Mouse (Mus musculus): ENCODE data around the gene Prss53. TPM values are rescaled to one million over a fixed set of nuclear protein-coding genes. Genes with fewer than 3 reads are reported as not detected.

Gene Prss53
- polyA plus RNA-seq (2015; fragmentation: Nextera tagmentation; extraction: Ambion mirVana) = 0.87 and 1.3 TPM in 2 replicates

DNA sequence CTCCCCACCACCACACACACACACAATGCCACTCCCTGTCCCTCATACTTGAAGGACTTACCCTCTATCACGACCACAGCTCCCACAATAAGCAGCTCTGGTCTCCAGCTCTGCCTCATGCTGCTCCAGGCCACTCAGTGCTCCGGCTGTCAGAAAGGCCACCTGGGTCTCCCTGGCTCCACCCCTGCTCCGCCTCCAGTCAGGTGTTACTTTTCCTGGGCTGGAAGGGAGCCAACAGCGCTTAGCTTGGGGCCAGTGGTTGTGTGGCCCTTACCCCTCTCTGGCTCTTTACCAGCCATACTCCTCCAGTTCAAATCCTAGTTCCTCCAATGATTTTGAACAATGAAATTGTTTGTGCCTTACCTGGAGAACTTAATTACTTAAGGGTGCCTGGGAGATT, at the start of gene Prss53:
Prss53 (minus strand) TSS at position 173 of the 400 bp plus-strand sequence.
- peaks cover 8% of the 10 kb centered on the region for H3K4me1 ChIP-seq (replicated peaks; ENCODE audit: control insufficient read depth, insufficient read depth, low read length)
- H3K9ac ChIP-seq (replicated peaks; ENCODE audit: low read depth, low read length) = no peak within 1 kb of the TSS
- H3K4me3 ChIP-seq (replicated peaks; ENCODE audit: low read length) = no peak within 1 kb of the TSS
- ATAC-seq = no peak
- H3K27me3 ChIP-seq (replicated peaks; ENCODE audit: control insufficient read depth, insufficient read depth, low read length) = no peaks in the 10 kb centered on the region
- H3K4me2 ChIP-seq (ENCODE audit: low read length) = no peak within 1 kb of the TSS
- 17% methylated on average over 4 of the region's 4 CpGs for WGBS
- no peak within 1 kb of the TSS for H3K27ac ChIP-seq (ENCODE audit: low read length)
- no peaks in the 10 kb centered on the region for H3K9me3 ChIP-seq (ENCODE audit: control insufficient read depth, low read length)
- peaks cover 24% of the 10 kb centered on the region for H3K36me3 ChIP-seq (ENCODE audit: control insufficient read depth, insufficient read depth)

GRCm38 (mm10) chr7:127936216-127936884, 45.6 kb upstream of the Prss53 start:
- Histone ChIP-seq H3K4me1 (replicated peaks; ENCODE audit: control insufficient read depth, insufficient read depth, low read length) (peaks cover 14% of the 10 kb centered on the region), H3K36me3 (ENCODE audit: control insufficient read depth, insufficient read depth) (no peaks in the 10 kb centered on the region), H3K9ac (replicated peaks; ENCODE audit: low read depth, low read length) (peak overlapping the region; percentile 91), H3K9me3 (ENCODE audit: control insufficient read depth, low read length) (no peaks in the 10 kb centered on the region), H3K4me2 (ENCODE audit: low read length) (peak overlapping the region; percentile 90), H3K4me3 (replicated peaks; ENCODE audit: low read length) (peak overlapping the region; percentile 84), H3K27ac (ENCODE audit: low read length) (no peak overlapping the region), H3K27me3 (replicated peaks; ENCODE audit: control insufficient read depth, insufficient read depth, low read length) (no peaks in the 10 kb centered on the region)
- WGBS = 57% methylated on average over 18 of the region's 18 CpGs
- no peak for ATAC-seq

DNA sequence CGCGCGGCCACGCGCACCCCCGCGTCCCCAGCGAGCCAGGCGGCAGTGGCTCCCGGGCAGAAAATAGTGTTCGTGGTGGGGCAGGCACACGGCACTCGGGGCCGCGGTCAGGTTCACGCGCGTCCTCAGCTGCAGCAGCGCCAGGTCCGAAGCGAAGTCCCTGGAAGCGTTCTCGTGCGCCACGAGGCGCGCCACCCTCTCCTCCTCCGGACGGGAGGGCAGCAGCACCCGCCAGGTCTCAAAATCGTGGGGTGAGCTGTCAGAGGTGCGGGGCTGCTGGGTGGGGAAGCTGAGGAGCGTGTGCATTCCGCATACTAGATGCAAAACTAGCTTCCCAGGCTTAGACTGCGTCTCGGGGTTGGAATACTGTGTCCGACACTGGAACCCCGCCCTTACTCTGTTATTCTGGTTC, 45.0 kb upstream of the Prss53 start:
- ATAC-seq = peak; percentile 57
- Histone ChIP-seq H3K36me3 (ENCODE audit: control insufficient read depth, insufficient read depth) (no peaks in the 10 kb centered on the region), H3K4me2 (ENCODE audit: low read length) (peak overlapping the region; percentile 90), H3K27me3 (replicated peaks; ENCODE audit: control insufficient read depth, insufficient read depth, low read length) (no peaks in the 10 kb centered on the region), H3K4me1 (replicated peaks; ENCODE audit: control insufficient read depth, insufficient read depth, low read length) (peaks cover 14% of the 10 kb centered on the region), H3K27ac (ENCODE audit: low read length) (peak overlapping the region; percentile 65), H3K9me3 (ENCODE audit: control insufficient read depth, low read length) (no peaks in the 10 kb centered on the region), H3K4me3 (replicated peaks; ENCODE audit: low read length) (peak overlapping the region; percentile 84), H3K9ac (replicated peaks; ENCODE audit: low read depth, low read length) (peak overlapping the region; percentile 91)
- under 1% methylated on average over 37 of the region's 38 CpGs for WGBS

GRCm38 (mm10) chr7:127935028-127935722, 44.4 kb upstream of the Prss53 start:
- Histone ChIP-seq H3K9ac (replicated peaks; ENCODE audit: low read depth, low read length) (peak overlapping the region; percentile 91), H3K27me3 (replicated peaks; ENCODE audit: control insufficient read depth, insufficient read depth, low read length) (peaks cover 5% of the 10 kb centered on the region), H3K36me3 (ENCODE audit: control insufficient read depth, insufficient read depth) (no peaks in the 10 kb centered on the region), H3K4me2 (ENCODE audit: low read length) (peak overlapping the region; percentile 90), H3K4me1 (replicated peaks; ENCODE audit: control insufficient read depth, insufficient read depth, low read length) (peaks cover 14% of the 10 kb centered on the region), H3K27ac (ENCODE audit: low read length) (peak overlapping the region; percentile 65), H3K4me3 (replicated peaks; ENCODE audit: low read length) (peak overlapping the region; percentile 84), H3K9me3 (ENCODE audit: control insufficient read depth, low read length) (no peaks in the 10 kb centered on the region)
- peak; percentile 98 for ATAC-seq
- 6% methylated on average over 32 of the region's 32 CpGs for WGBS

DNA sequence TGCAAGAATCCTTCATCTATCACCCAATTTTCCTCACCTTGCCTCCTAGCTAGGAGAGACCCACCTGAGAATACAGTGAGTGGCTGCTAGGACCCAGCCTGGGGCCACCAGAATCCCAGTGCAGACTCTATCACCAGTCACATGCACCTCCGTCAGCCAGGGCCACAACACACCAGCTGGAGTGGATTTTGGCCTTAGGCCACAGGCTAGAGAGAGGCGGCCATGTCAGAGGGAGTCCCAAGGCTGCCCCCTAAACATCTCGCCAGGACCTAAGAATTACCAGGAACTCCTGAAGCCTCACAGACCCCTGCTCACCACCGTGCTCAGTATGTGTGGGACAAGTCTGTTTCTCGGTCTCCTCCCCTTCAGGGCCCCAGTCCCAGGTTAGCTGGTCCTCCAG, 43.3 kb upstream of the Prss53 start:
- peaks cover 18% of the 10 kb centered on the region for H3K4me1 ChIP-seq (replicated peaks; ENCODE audit: control insufficient read depth, insufficient read depth, low read length)
- H3K9me3 ChIP-seq (ENCODE audit: control insufficient read depth, low read length) = no peaks in the 10 kb centered on the region
- 90% methylated on average over 5 of the region's 5 CpGs for WGBS
- no peaks in the 10 kb centered on the region for H3K36me3 ChIP-seq (ENCODE audit: control insufficient read depth, insufficient read depth)
- no peak overlapping the region for H3K9ac ChIP-seq (replicated peaks; ENCODE audit: low read depth, low read length)
- ATAC-seq = no peak
- H3K27me3 ChIP-seq (replicated peaks; ENCODE audit: control insufficient read depth, insufficient read depth, low read length) = peaks cover 14% of the 10 kb centered on the region
- H3K4me2 ChIP-seq (ENCODE audit: low read length) = no peak overlapping the region
- H3K27ac ChIP-seq (ENCODE audit: low read length) = no peak overlapping the region
- no peak overlapping the region for H3K4me3 ChIP-seq (replicated peaks; ENCODE audit: low read length)

DNA sequence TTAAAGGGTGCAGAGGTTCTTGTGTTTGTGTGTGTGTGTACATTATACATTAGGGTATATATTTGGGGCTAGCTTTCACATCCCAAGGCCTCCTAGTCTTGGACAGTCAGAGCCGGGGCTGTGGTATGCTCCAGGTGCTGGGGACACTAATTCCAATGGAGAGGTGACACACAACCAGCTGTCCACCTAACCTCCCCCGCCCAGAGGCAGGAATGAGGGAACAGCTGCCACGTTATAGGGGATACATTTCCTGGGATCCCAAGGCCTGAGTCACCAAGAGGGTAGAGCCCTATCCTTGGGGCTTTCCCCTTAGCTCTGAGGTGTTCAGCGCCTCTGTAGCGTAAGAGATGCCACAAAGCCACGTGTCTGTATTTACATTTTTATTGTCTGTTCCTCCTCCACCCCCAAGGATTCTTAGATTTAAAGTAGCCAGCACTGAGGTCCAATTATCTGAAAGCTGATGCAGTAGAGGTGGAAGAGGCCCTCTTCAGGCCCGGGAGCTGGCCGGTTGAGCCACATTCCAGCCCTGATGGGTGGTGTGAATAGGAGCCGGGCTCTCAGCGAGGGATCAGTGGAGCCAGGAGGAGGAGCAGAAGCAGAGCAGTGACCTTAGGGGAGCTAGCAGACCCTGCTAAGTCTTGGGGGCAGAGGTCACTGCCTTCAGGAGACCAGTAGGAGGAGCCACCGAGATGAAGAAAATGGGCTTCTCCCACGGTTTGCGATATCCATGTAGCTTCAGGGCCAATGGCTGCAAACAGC, 41.7 kb upstream of the Prss53 start:
- H3K27me3 ChIP-seq (replicated peaks; ENCODE audit: control insufficient read depth, insufficient read depth, low read length) = peaks cover 23% of the 10 kb centered on the region
- no peaks in the 10 kb centered on the region for H3K36me3 ChIP-seq (ENCODE audit: control insufficient read depth, insufficient read depth)
- ATAC-seq = no peak
- H3K4me2 ChIP-seq (ENCODE audit: low read length) = no peak overlapping the region
- H3K9ac ChIP-seq (replicated peaks; ENCODE audit: low read depth, low read length) = no peak overlapping the region
- H3K4me3 ChIP-seq (replicated peaks; ENCODE audit: low read length) = no peak overlapping the region
- no peaks in the 10 kb centered on the region for H3K9me3 ChIP-seq (ENCODE audit: control insufficient read depth, low read length)
- WGBS = 17% methylated on average over 13 of the region's 13 CpGs
- H3K4me1 ChIP-seq (replicated peaks; ENCODE audit: control insufficient read depth, insufficient read depth, low read length) = peaks cover 18% of the 10 kb centered on the region
- H3K27ac ChIP-seq (ENCODE audit: low read length) = no peak overlapping the region

DNA sequence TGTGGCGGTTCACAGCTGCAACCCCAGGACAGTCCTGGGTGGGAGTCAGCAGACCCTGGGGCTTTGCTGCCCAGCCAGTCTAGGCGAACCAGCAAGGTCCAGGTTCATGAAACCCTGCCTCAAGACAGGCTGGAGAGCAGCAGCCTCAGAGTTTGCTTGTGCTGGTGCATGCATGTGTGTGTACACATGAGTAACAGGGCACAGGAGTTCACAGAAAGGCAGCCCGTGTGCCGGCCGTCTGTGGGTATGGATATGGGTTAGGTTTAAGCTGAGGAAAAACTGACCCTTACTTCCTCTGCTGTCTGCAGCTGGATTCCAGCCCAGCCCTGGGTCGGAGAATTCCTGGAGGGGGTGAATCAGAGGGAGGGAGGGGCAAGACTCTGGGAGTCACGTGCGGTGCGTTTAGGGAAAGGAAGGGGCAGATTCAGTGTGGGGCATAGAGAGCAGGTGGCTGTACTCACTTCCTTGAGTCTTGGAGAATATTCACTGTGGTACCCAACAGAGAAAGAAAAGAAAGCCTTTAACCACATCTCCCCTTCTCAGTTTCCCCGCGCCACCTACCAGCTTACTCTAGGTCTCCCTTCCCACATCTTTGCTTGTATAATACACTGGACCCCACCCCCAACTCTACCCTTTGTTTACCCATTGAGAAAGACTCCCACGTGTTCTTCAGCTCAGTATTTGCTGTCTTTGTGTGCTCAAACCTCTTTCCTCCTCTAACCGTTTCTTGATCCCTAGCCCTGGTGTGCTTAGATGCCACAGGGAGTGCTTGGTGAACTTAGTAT, 40.8 kb upstream of the Prss53 start:
- Histone ChIP-seq H3K9me3 (ENCODE audit: control insufficient read depth, low read length) (no peaks in the 10 kb centered on the region), H3K4me1 (replicated peaks; ENCODE audit: control insufficient read depth, insufficient read depth, low read length) (peaks cover 18% of the 10 kb centered on the region), H3K4me3 (replicated peaks; ENCODE audit: low read length) (no peak overlapping the region), H3K9ac (replicated peaks; ENCODE audit: low read depth, low read length) (no peak overlapping the region), H3K27me3 (replicated peaks; ENCODE audit: control insufficient read depth, insufficient read depth, low read length) (peaks cover 23% of the 10 kb centered on the region), H3K4me2 (ENCODE audit: low read length) (no peak overlapping the region), H3K36me3 (ENCODE audit: control insufficient read depth, insufficient read depth) (no peaks in the 10 kb centered on the region), H3K27ac (ENCODE audit: low read length) (no peak overlapping the region)
- ATAC-seq = no peak
- WGBS = 36% methylated on average over 13 of the region's 13 CpGs

- no peaks in the 10 kb centered on the region for H3K36me3 ChIP-seq (ENCODE audit: control insufficient read depth, insufficient read depth)
- no peak overlapping the region for H3K27ac ChIP-seq (ENCODE audit: low read length)
- peaks cover 23% of the 10 kb centered on the region for H3K27me3 ChIP-seq (replicated peaks; ENCODE audit: control insufficient read depth, insufficient read depth, low read length)
- WGBS = 60% methylated on average over 5 of the region's 5 CpGs
- peaks cover 10% of the 10 kb centered on the region for H3K4me1 ChIP-seq (replicated peaks; ENCODE audit: control insufficient read depth, insufficient read depth, low read length)
- H3K9ac ChIP-seq (replicated peaks; ENCODE audit: low read depth, low read length) = no peak overlapping the region
- no peak overlapping the region for H3K4me2 ChIP-seq (ENCODE audit: low read length)
- no peaks in the 10 kb centered on the region for H3K9me3 ChIP-seq (ENCODE audit: control insufficient read depth, low read length)
- ATAC-seq = no peak
- no peak overlapping the region for H3K4me3 ChIP-seq (replicated peaks; ENCODE audit: low read length)
Measured at GRCm38 (mm10) chr7:127930636-127931035, 39.9 kb upstream of the Prss53 start.
